Mouse (Mus musculus): ENCODE results near the gene Gm20708. TPM values are rescaled to one million over a fixed set of nuclear protein-coding genes. Genes with fewer than 3 reads are reported as not detected.
A peak's percentile ranks its signal among the peaks of the same experiment; 100 is the strongest.

Gm20708 gene
- polyA plus RNA-seq, 1 experiment from 2014 or later = 0.29 TPM

GRCm38 (mm10) chr11:117860601-117861000 lies 51.1 kb downstream of the Gm20708 start, which contains the start of gene Tmem235:
Gene Tmem235, plus strand, starts transcription at chr11:117860752.
- peaks cover 20% of the 10 kb centered on the region for H3K36me3 ChIP-seq (ENCODE audit: control insufficient read depth, insufficient read depth, low read length)
- WGBS = 9% methylated on average over 23 of the region's 23 CpGs
- no peak within 1 kb of the TSS for H3K9ac ChIP-seq (ENCODE audit: low read depth, low read length)
- H3K4me1 ChIP-seq (ENCODE audit: control insufficient read depth, insufficient read depth, low read length) = peaks cover 31% of the 10 kb centered on the region
- no peak within 1 kb of the TSS for H3K27ac ChIP-seq (ENCODE audit: low read length)
- H3K9me3 ChIP-seq (ENCODE audit: control insufficient read depth, low read length) = no peaks in the 10 kb centered on the region
- H3K4me3 ChIP-seq (ENCODE audit: low read length) = peak within 1 kb of the TSS; percentile 7; the same call in 1 of the 2 replicates
- peaks cover 16% of the 10 kb centered on the region for H3K27me3 ChIP-seq (replicated peaks; ENCODE audit: control insufficient read depth, insufficient read depth, low read length)
- H3K4me2 ChIP-seq (ENCODE audit: low read depth, low read length) = no peak within 1 kb of the TSS
- no peak for ATAC-seq

GRCm38 (mm10) chr11:117863174-117863856 lies 53.8 kb downstream of the Gm20708 start:
- Histone ChIP-seq H3K4me1 (ENCODE audit: control insufficient read depth, insufficient read depth, low read length) (peaks cover 37% of the 10 kb centered on the region), H3K27me3 (replicated peaks; ENCODE audit: control insufficient read depth, insufficient read depth, low read length) (peaks cover 16% of the 10 kb centered on the region), H3K9me3 (ENCODE audit: control insufficient read depth, low read length) (no peaks in the 10 kb centered on the region), H3K27ac (ENCODE audit: low read length) (peak overlapping the region; percentile 92), H3K4me2 (ENCODE audit: low read depth, low read length) (peak overlapping the region; percentile 43), H3K9ac (ENCODE audit: low read depth, low read length) (peak overlapping the region; percentile 56), H3K4me3 (ENCODE audit: low read length) (peak overlapping the region; percentile 27), H3K36me3 (ENCODE audit: control insufficient read depth, insufficient read depth, low read length) (no peaks in the 10 kb centered on the region)
- WGBS = 29% methylated on average over 11 of the region's 11 CpGs
- ATAC-seq = peak; percentile 82

- Histone ChIP-seq H3K4me2 (ENCODE audit: low read depth, low read length) (no peak overlapping the region), H3K27ac (ENCODE audit: low read length) (peak overlapping the region; percentile 92), H3K9me3 (ENCODE audit: control insufficient read depth, low read length) (no peaks in the 10 kb centered on the region), H3K4me3 (ENCODE audit: low read length) (no peak overlapping the region), H3K9ac (ENCODE audit: low read depth, low read length) (0 out of 2 replicates have a peak overlapping the region, but pooled peaks have one; percentile 56), H3K27me3 (replicated peaks; ENCODE audit: control insufficient read depth, insufficient read depth, low read length) (peaks cover 11% of the 10 kb centered on the region), H3K4me1 (ENCODE audit: control insufficient read depth, insufficient read depth, low read length) (peaks cover 38% of the 10 kb centered on the region), H3K36me3 (ENCODE audit: control insufficient read depth, insufficient read depth, low read length) (no peaks in the 10 kb centered on the region; the same call in 1 of the 2 replicates)
- ATAC-seq = no peak
- 67% methylated on average over 2 of the region's 2 CpGs for WGBS
Observed at GRCm38 (mm10) chr11:117864805-117865204, 55.3 kb downstream of the Gm20708 start.

- Histone ChIP-seq H3K9ac (ENCODE audit: low read depth, low read length) (peak overlapping the region; percentile 56; the same call in 1 of the 2 replicates), H3K27me3 (replicated peaks; ENCODE audit: control insufficient read depth, insufficient read depth, low read length) (peaks cover 3% of the 10 kb centered on the region; the same call in 1 of the 2 replicates), H3K4me2 (ENCODE audit: low read depth, low read length) (no peak overlapping the region), H3K27ac (ENCODE audit: low read length) (no peak overlapping the region), H3K4me3 (ENCODE audit: low read length) (no peak overlapping the region), H3K9me3 (ENCODE audit: control insufficient read depth, low read length) (no peaks in the 10 kb centered on the region), H3K36me3 (ENCODE audit: control insufficient read depth, insufficient read depth, low read length) (no peaks in the 10 kb centered on the region; the same call in 1 of the 2 replicates), H3K4me1 (ENCODE audit: control insufficient read depth, insufficient read depth, low read length) (peaks cover 32% of the 10 kb centered on the region)
- ATAC-seq = no peak
- 39% methylated on average over 6 of the region's 6 CpGs for WGBS
Observed at GRCm38 (mm10) chr11:117865988-117866387, 56.5 kb downstream of the Gm20708 start.

GRCm38 (mm10) chr11:117870688-117871365 lies 61.4 kb downstream of the Gm20708 start:
- no peaks in the 10 kb centered on the region for H3K9me3 ChIP-seq (ENCODE audit: control insufficient read depth, low read length)
- 36% methylated on average over 12 of the region's 12 CpGs for WGBS

GRCm38 (mm10) chr11:117871376-117871775 lies 61.9 kb downstream of the Gm20708 start:
- Histone ChIP-seq H3K9me3 (ENCODE audit: control insufficient read depth, low read length) (no peaks in the 10 kb centered on the region), H3K4me2 (ENCODE audit: low read depth, low read length) (no peak overlapping the region)
- 69% methylated on average over 5 of the region's 5 CpGs for WGBS

More at GRCm38 (mm10) chr11:117870688-117871365, 61.4 kb downstream of the Gm20708 start:
- Histone ChIP-seq H3K36me3 (ENCODE audit: control insufficient read depth, insufficient read depth, low read length) (no peaks in the 10 kb centered on the region; the same call in 1 of the 2 replicates), H3K4me2 (ENCODE audit: low read depth, low read length) (no peak overlapping the region), H3K9ac (ENCODE audit: low read depth, low read length) (0 out of 2 replicates have a peak overlapping the region, but pooled peaks have one; percentile 24), H3K27ac (ENCODE audit: low read length) (no peak overlapping the region), H3K4me3 (ENCODE audit: low read length) (no peak overlapping the region), H3K27me3 (replicated peaks; ENCODE audit: control insufficient read depth, insufficient read depth, low read length) (no peaks in the 10 kb centered on the region), H3K4me1 (ENCODE audit: control insufficient read depth, insufficient read depth, low read length) (peaks cover 19% of the 10 kb centered on the region)
- 0 out of 2 replicates have a peak, but pooled peaks have one; percentile 7 for ATAC-seq

GRCm38 (mm10) chr11:117871911-117872584 lies 62.6 kb downstream of the Gm20708 start:
- ATAC-seq = no peak
- Histone ChIP-seq H3K4me2 (ENCODE audit: low read depth, low read length) (peak overlapping the region; percentile 86), H3K4me1 (ENCODE audit: control insufficient read depth, insufficient read depth, low read length) (peaks cover 15% of the 10 kb centered on the region), H3K9ac (ENCODE audit: low read depth, low read length) (no peak overlapping the region), H3K27ac (ENCODE audit: low read length) (no peak overlapping the region), H3K27me3 (replicated peaks; ENCODE audit: control insufficient read depth, insufficient read depth, low read length) (no peaks in the 10 kb centered on the region), H3K4me3 (ENCODE audit: low read length) (no peak overlapping the region), H3K36me3 (ENCODE audit: control insufficient read depth, insufficient read depth, low read length) (no peaks in the 10 kb centered on the region; the same call in 1 of the 2 replicates), H3K9me3 (ENCODE audit: control insufficient read depth, low read length) (no peaks in the 10 kb centered on the region)
- 55% methylated on average over 12 of the region's 12 CpGs for WGBS

More at GRCm38 (mm10) chr11:117871376-117871775, 61.9 kb downstream of the Gm20708 start:
- H3K9ac ChIP-seq (ENCODE audit: low read depth, low read length) = no peak overlapping the region
- no peak for ATAC-seq
- no peaks in the 10 kb centered on the region; the same call in 1 of the 2 replicates for H3K36me3 ChIP-seq (ENCODE audit: control insufficient read depth, insufficient read depth, low read length)
- H3K4me3 ChIP-seq (ENCODE audit: low read length) = no peak overlapping the region
- peaks cover 15% of the 10 kb centered on the region for H3K4me1 ChIP-seq (ENCODE audit: control insufficient read depth, insufficient read depth, low read length)
- no peak overlapping the region for H3K27ac ChIP-seq (ENCODE audit: low read length)
- no peaks in the 10 kb centered on the region for H3K27me3 ChIP-seq (replicated peaks; ENCODE audit: control insufficient read depth, insufficient read depth, low read length)

GRCm38 (mm10) chr11:117872861-117873608 lies 63.6 kb downstream of the Gm20708 start, which contains the start of gene Tha1:
Gene Tha1, minus strand, starts transcription at chr11:117873481.
- Histone ChIP-seq H3K9me3 (ENCODE audit: control insufficient read depth, low read length) (no peaks in the 10 kb centered on the region), H3K4me1 (ENCODE audit: control insufficient read depth, insufficient read depth, low read length) (peaks cover 18% of the 10 kb centered on the region), H3K9ac (ENCODE audit: low read depth, low read length) (peak within 1 kb of the TSS; percentile 85), H3K27ac (ENCODE audit: low read length) (peak within 1 kb of the TSS; percentile 31), H3K4me3 (ENCODE audit: low read length) (peak within 1 kb of the TSS; percentile 70), H3K36me3 (ENCODE audit: control insufficient read depth, insufficient read depth, low read length) (no peaks in the 10 kb centered on the region; the same call in 1 of the 2 replicates), H3K27me3 (replicated peaks; ENCODE audit: control insufficient read depth, insufficient read depth, low read length) (no peaks in the 10 kb centered on the region), H3K4me2 (ENCODE audit: low read depth, low read length) (peak within 1 kb of the TSS; percentile 86)
- WGBS = 2% methylated on average over 51 of the region's 51 CpGs
- ATAC-seq = peak; percentile 81

Data from intestine, embryonic 16.5 days (tissue).